Mouse (Mus musculus): Measurements from ENCODE around the gene Pgap3. TPM values are rescaled to one million over a fixed set of nuclear protein-coding genes. Genes with fewer than 3 reads are reported as not detected.
A peak's percentile ranks its signal among the peaks of the same experiment; 100 is the strongest.

Gene Pgap3
- polyA plus RNA-seq, 1 experiment, result 8.5 TPM

DNA sequence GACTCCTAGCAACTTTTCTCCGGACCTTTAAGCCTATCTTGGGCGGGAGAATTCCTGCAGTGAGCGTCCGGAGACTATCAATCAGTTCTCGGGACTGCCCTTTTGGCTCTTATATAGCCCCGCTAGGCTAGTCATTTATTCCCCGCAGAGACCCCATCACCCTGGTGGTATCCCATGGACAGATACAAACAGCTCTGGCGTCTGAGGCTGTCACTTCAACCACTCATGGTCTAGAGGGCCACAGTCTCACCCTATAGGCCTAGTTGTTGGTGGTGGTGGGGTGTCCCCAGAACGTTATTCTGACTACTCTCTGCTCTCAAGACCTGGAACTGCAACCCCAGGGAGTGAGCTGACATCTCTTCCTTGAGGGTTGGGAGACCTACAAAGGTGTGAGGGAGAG lies 51.0 kb downstream of the Pgap3 start:
- Histone ChIP-seq H3K27me3 (replicated peaks) (peaks cover 90% of the 10 kb centered on the region), H3K36me3 (replicated peaks; ENCODE audit: low read length) (no peaks in the 10 kb centered on the region)
- no peak for TF ChIP-seq FLI1 (IDR thresholded peaks at IDR 0.05; ENCODE audit: low read length)
- no peak for TF ChIP-seq GATA1 (IDR thresholded peaks at IDR 0.05; ENCODE audit: borderline replicate concordance, low read length)

DNA sequence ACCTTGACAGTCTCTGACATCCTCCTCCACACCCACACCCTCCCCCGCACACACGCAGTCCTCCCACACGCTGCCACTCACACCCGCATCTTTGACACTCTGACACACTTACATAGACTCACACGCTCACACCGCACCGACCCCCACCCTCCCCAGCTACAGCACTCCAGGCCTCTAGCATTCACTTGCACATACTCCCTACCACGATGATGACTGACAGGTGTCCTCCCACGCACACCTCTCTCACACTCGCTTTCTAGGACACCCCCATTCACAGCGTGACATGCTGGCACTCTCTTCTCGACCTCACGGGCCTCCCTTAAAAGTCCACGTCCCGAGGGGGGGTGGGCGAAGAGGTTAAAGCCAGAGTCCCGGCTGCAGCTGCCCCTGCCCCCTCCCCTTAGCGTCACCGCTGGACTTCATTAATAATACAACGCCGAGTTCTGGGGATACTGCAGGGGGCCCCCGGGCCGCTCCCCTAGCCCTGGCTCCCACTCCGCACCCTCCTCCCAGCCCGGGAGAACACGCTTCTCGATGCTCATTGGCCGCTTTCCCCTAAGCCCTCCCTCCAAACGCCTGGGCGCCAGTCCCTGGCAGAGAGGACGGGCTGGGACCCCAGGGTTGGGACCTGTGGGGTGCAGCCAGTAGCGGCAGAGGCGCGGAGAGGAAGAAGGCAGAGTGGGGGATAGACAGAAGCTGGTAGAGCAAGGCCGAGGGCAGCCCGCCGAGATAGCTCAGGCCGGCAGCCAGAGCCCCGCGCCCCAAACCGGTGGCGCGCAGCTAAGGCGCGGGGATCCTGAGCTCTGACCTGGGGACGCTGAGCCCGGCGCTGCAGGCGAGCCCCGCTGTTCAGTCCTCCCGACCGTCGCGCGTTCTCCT lies 52.0 kb downstream of the Pgap3 start, which contains the start of gene Ppp1r1b:
Gene Ppp1r1b, plus strand, starts transcription at position 322 of the 879 bp plus-strand sequence.
- no peak for TF ChIP-seq FLI1 (IDR thresholded peaks at IDR 0.05; ENCODE audit: low read length)
- TF ChIP-seq GATA1 (IDR thresholded peaks at IDR 0.05; ENCODE audit: borderline replicate concordance, low read length), result no peak
- Histone ChIP-seq H3K27me3 (replicated peaks) (peaks cover 90% of the 10 kb centered on the region), H3K36me3 (replicated peaks; ENCODE audit: low read length) (no peaks in the 10 kb centered on the region)

More for the DNA sequence above, 51.0 kb downstream of the Pgap3 start:
- Histone ChIP-seq H3K4me3 (replicated peaks) (no peak overlapping the region), H3K4me1 (peaks cover 37% of the 10 kb centered on the region), H3K9me3 (no peaks in the 10 kb centered on the region)

DNA sequence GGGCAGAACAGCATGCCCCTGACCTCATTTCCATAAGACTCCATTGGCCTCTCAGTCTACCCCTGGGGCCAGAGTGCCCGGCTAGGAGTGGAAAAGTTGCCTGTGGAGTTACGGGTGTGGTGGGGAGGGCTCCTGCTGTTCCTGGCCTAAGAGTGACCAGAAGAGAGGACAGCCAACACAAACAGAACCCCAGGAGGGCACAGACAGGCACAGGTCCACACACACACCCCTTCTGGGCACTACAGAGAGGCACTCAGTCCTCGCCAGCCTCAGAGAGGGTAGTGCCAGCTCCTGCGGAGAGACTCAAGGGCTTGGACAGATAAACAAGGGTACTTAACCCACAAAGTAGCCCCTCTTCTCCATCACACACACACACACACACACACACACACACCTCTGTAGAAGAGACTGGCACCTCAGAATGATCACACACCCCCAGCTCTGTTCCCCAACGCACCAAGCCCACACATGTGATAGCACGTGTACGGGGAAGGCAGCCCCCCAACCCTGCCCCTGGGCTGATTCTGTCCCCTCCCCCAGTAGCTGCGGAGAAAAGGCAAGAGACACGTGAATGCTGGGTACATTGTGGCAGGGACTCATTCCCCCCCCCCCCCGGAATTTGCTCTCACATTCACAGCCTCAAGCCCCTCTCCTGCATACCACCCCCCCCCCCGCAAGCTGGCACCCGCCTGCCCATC lies 52.8 kb downstream of the Pgap3 start:
- Histone ChIP-seq H3K4me3 (replicated peaks) (no peak overlapping the region), H3K4me1 (peaks cover 30% of the 10 kb centered on the region), H3K27me3 (replicated peaks) (peaks cover 87% of the 10 kb centered on the region), H3K36me3 (replicated peaks; ENCODE audit: low read length) (no peaks in the 10 kb centered on the region), H3K9me3 (no peaks in the 10 kb centered on the region)
- TF ChIP-seq FLI1 (IDR thresholded peaks at IDR 0.05; ENCODE audit: low read length) (no peak), GATA1 (IDR thresholded peaks at IDR 0.05; ENCODE audit: borderline replicate concordance, low read length) (no peak)

More for the DNA sequence above, 52.0 kb downstream of the Pgap3 start, which contains the start of gene Ppp1r1b:
- H3K4me1 ChIP-seq, result peaks cover 30% of the 10 kb centered on the region
- no peaks in the 10 kb centered on the region for H3K9me3 ChIP-seq
- peak within 1 kb of the TSS; percentile 73 for H3K4me3 ChIP-seq (replicated peaks)

DNA sequence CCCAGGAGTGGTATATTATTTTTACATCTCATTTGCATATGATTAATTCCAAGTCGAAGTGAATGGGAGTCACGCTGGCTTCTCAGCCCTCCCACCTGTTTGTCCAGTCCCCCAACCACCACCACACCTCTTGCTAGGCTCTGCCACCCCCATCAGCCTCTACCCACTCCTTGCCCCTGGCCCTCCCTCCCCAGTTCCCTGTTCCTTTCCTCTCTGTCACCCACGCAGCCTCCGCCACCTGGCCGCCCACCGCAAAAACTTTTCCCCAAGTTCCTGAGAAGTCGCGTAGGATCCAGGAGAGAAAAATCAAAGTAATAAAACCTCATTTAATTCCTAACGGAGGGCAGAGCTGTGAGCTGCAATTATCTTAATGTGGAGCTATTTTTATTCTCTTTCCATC lies 54.1 kb downstream of the Pgap3 start:
- peaks cover 33% of the 10 kb centered on the region for H3K4me1 ChIP-seq
- no peaks in the 10 kb centered on the region for H3K9me3 ChIP-seq
- TF ChIP-seq GATA1 (IDR thresholded peaks at IDR 0.05; ENCODE audit: borderline replicate concordance, low read length) (no peak), FLI1 (IDR thresholded peaks at IDR 0.05; ENCODE audit: low read length) (no peak)
- H3K27me3 ChIP-seq (replicated peaks), result peaks cover 86% of the 10 kb centered on the region
- no peaks in the 10 kb centered on the region for H3K36me3 ChIP-seq (replicated peaks; ENCODE audit: low read length)
- no peak overlapping the region for H3K4me3 ChIP-seq (replicated peaks)

DNA sequence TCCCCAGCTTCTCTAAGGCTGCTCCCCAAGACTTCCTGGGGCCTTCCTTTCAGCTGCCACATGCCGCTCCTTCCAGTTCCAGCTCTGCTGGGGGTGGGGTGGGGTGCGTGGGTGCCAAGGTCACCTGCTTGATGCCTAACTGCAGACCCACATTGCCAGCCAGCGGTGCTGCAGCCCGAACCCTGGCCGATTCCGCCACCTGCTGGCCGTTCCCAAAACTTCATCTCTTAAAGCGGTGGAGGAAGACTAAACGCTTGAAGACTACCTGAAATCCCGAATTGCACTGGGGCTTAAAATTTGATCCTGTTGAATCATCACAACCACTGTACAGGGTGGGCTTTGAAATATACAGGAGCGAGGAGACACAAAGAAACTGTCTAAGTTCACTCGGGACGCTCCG lies 55.0 kb downstream of the Pgap3 start:
- Histone ChIP-seq H3K4me3 (replicated peaks) (no peak overlapping the region), H3K4me1 (peaks cover 33% of the 10 kb centered on the region), H3K27me3 (replicated peaks) (peaks cover 83% of the 10 kb centered on the region), H3K9me3 (no peaks in the 10 kb centered on the region), H3K36me3 (replicated peaks; ENCODE audit: low read length) (no peaks in the 10 kb centered on the region)
- TF ChIP-seq FLI1 (IDR thresholded peaks at IDR 0.05; ENCODE audit: low read length) (no peak), GATA1 (IDR thresholded peaks at IDR 0.05; ENCODE audit: borderline replicate concordance, low read length) (no peak)

DNA sequence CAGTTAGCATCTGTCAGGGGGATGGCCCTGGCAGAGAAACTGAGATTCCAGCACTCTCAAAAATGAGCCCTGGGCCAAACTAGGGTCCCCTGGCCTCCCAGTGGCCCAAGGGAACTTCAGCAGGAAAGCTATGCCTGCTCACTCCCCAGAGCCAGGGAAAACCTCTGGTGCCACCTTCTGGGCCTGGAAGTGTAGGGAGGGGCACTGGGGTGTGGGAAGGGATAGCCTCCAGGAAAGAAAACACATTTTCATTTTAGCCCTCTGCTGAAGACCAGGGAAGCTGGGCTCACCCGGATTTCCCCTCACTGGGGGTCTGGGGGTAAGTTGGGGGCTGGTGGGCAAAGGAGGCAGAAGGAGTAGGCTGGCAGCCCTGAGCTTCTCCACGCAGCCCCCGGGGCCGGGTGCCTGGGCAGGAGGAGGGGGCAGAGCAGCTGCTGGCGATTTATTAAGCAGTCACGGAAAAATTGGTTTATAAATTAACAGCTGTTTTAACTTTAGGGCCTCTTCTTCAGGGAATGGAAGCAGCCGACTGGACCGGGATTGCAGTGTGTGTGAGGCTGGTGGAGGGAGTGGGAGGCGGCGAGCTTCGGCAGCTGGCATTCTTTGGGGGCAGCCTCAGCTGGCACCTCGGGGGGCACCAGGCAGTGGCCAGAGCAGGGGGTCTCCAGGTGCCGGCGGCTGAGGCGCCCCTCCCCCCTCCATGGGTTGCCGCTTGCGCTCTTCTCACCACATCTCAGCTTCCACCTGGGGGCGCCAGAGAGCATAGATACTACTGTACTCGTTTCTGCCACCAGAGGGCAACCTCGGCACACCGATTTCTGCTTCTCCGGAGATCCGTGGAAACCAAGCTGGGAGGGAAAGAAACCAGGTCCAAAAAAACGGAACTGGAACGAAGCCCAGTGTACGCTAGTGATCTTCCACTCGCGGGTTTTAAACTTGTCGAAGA lies 58.0 kb downstream of the Pgap3 start:
- no peak for TF ChIP-seq GATA1 (IDR thresholded peaks at IDR 0.05; ENCODE audit: borderline replicate concordance, low read length)
- no peak for TF ChIP-seq FLI1 (IDR thresholded peaks at IDR 0.05; ENCODE audit: low read length)
- peaks cover 30% of the 10 kb centered on the region for H3K4me1 ChIP-seq
- no peaks in the 10 kb centered on the region for H3K9me3 ChIP-seq
- no peaks in the 10 kb centered on the region for H3K36me3 ChIP-seq (replicated peaks; ENCODE audit: low read length)
- H3K4me3 ChIP-seq (replicated peaks), result peak overlapping the region; percentile 80
- H3K27me3 ChIP-seq (replicated peaks), result peaks cover 83% of the 10 kb centered on the region

DNA sequence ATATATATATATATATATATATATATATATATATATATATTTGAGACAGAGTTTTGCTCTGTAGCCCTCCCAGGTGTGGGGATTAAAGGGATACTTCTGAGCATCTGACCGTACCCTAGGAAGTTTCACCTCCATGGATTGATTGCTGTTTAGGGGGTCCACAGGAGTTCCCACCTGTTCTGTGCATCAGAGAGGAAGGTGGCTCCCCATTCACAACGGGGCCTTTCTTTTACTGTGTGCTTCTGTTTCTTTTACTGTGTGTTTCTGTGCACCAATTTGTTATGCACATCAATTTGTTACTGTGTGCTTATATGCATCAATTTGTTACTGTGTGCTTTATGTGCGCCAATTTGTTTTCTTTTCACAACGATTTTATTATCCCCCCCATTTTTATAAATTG lies 59.1 kb downstream of the Pgap3 start:
- Histone ChIP-seq H3K9me3 (no peaks in the 10 kb centered on the region), H3K4me1 (peaks cover 30% of the 10 kb centered on the region), H3K4me3 (replicated peaks) (no peak overlapping the region), H3K27me3 (replicated peaks) (peaks cover 83% of the 10 kb centered on the region), H3K36me3 (replicated peaks; ENCODE audit: low read length) (no peaks in the 10 kb centered on the region)
- TF ChIP-seq GATA1 (IDR thresholded peaks at IDR 0.05; ENCODE audit: borderline replicate concordance, low read length) (no peak), FLI1 (IDR thresholded peaks at IDR 0.05; ENCODE audit: low read length) (no peak)

DNA sequence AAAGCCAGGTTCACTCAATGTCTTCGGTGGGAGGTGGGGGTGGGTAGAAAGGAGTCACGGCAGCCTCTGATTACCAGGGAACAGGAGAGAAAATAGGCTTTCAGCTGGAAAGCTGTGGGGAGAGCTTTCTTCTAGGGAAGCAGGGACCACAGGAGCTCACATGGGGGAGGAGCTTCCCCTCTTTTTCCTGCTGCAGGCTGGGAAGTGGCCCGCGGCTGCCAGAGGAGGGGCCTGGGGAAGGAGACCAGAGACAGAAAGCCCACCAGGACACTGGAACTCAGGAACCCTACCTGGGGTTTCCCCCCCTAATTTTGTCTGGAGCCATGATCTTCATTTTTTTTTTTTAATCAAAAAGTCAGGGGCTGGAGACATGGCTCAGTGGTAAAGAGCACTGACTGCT lies 59.7 kb downstream of the Pgap3 start:
- H3K36me3 ChIP-seq (replicated peaks; ENCODE audit: low read length), result no peaks in the 10 kb centered on the region
- peaks cover 28% of the 10 kb centered on the region for H3K4me1 ChIP-seq
- H3K9me3 ChIP-seq, result no peaks in the 10 kb centered on the region
- peaks cover 85% of the 10 kb centered on the region for H3K27me3 ChIP-seq (replicated peaks)
- no peak overlapping the region for H3K4me3 ChIP-seq (replicated peaks)
- no peak for TF ChIP-seq FLI1 (IDR thresholded peaks at IDR 0.05; ENCODE audit: low read length)
- TF ChIP-seq GATA1 (IDR thresholded peaks at IDR 0.05; ENCODE audit: borderline replicate concordance, low read length), result no peak

DNA sequence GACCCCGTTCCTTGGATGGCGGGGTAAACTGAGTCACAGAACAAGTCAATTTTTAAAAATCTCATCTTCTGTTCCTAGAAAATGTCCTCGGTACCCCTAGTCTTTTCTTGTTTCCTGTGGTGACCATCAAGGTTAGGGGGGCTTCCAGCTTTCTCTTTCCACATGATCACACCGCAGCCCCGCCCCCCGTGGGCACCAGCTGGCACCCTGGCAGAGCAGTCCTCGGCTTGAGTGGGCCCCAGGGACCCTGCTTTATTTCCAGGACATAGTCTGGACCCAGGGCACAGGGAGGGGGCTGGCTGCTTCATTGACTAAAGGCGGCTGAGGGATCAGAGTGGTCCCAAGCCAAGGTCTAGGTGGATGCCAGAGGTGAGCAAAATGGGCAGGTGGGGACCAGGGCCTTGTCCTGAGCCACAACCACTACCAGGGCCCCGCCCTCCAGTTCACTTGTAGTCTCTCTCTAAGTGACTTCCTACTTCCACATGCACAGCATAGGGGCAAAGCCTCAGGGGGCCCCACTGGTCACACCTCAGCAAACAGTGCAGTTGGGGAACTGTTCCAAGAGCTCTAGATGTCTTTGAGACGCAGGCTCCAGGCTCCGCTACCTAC lies 60.5 kb downstream of the Pgap3 start:
- no peak overlapping the region for H3K4me3 ChIP-seq (replicated peaks)

More for the DNA sequence above, 60.5 kb downstream of the Pgap3 start:
- H3K27me3 ChIP-seq (replicated peaks), result peaks cover 89% of the 10 kb centered on the region
- H3K36me3 ChIP-seq (replicated peaks; ENCODE audit: low read length), result no peaks in the 10 kb centered on the region
- TF ChIP-seq FLI1 (IDR thresholded peaks at IDR 0.05; ENCODE audit: low read length), result no peak
- peaks cover 29% of the 10 kb centered on the region for H3K4me1 ChIP-seq
- no peaks in the 10 kb centered on the region for H3K9me3 ChIP-seq
